In genomic region chr6:143333493-143333892, GRCm38 (mm10) we compare ENCODE assay signal across 17 mouse cellular contexts.
"Had no signal": no experiment of that assay in that cellular context is flagged by ENCODE, and none has a peak within 500 bp of the region (broad histone marks: within the 10 kb centered on the region; RNA-seq: fewer than 3 reads in every experiment).

No protein-coding gene starts in this region.

- ATAC-seq: hindbrain, postnatal 0 days; intestine, embryonic 16.5 days; liver, embryonic 12.5 days had no signal

- DNase-seq: gastrocnemius, adult 2 months; gastrocnemius, postnatal 10 days; gastrocnemius, postnatal 25 days; heart, adult 2 months; heart, postnatal 10 days; heart, postnatal 4 days; kidney, adult 11 months; kidney, adult 2 months; kidney, adult 9 months; kidney, postnatal 14 days; kidney, postnatal 36 days; layer of hippocampus, adult 9-11 months; layer of hippocampus, postnatal 36 days; left cerebral cortex, postnatal 4 days had no signal
